Mouse (Mus musculus) forebrain, embryonic 16.5 days (tissue): ENCODE data around the gene Emp2. TPM values are rescaled to one million over a fixed set of nuclear protein-coding genes. Genes with fewer than 3 reads are reported as not detected.

ENCODE experiments used
- ATAC-seq: fragments of 200-750 bp; cut with Nextera tagmentation; 2 replicates; pipeline ENCODE4 v1.8.0; 2017; ENCODE audit warnings: mild to moderate bottlenecking, moderate library complexity
- H3K27ac ChIP-seq: fragments of 300-500 bp; sonication (generic); 2 replicates; pipeline ENCODE4 v1.5.1; 2014; ENCODE audit warnings: low read length, control low read depth
- H3K27me3 ChIP-seq: fragments of 300-500 bp; sonication (generic); replicated peaks from 2 replicates; pipeline ENCODE4 v1.6.1; 2014; ENCODE audit warnings: low read length; ENCODE audit not compliant: control insufficient read depth, insufficient read depth
- H3K36me3 ChIP-seq: fragments of 300-500 bp; sonication (generic); 2 replicates; pipeline ENCODE4 v1.6.1; 2014; ENCODE audit not compliant: control insufficient read depth, insufficient read depth
- H3K4me1 ChIP-seq: fragments of 300-500 bp; sonication (generic); replicated peaks from 2 replicates; pipeline ENCODE4 v1.6.1; 2014; ENCODE audit warnings: low read length; ENCODE audit not compliant: control insufficient read depth, insufficient read depth
- H3K4me2 ChIP-seq: fragments of 300-500 bp; sonication (generic); 2 replicates; pipeline ENCODE4 v1.6.1; 2014; ENCODE audit warnings: mild to moderate bottlenecking, low read length, control low read depth
- H3K4me3 ChIP-seq: fragments of 300-500 bp; sonication (generic); replicated peaks from 2 replicates; pipeline ENCODE4 v1.5.1; 2014; ENCODE audit warnings: mild to moderate bottlenecking, low read length, control low read depth
- H3K9ac ChIP-seq: fragments of 300-500 bp; sonication (generic); replicated peaks from 2 replicates; pipeline ENCODE4 v1.6.1; 2014; ENCODE audit warnings: low read depth, low read length, control low read depth
- H3K9me3 ChIP-seq: fragments of 300-500 bp; sonication (generic); 2 replicates; pipeline ENCODE4 v1.6.1; 2016; ENCODE audit warnings: low read length; ENCODE audit not compliant: control insufficient read depth
- WGBS: fragments of 180-500 bp; shearing (Covaris S2); extraction: QIAGEN DNeasy Blood & Tissue Kit; methylation state at CpG from one replicate; pipeline ENCODE4 v1.1.7; 2014; 5-methylcytosine and 5-hydroxymethylcytosine counted together
- polyA plus RNA-seq: library from polyadenylated mRNA; unstranded; fragments of >200 nt; fragmentation: Nextera tagmentation; extraction: Ambion mirVana; gene quantifications from 2 replicates; pipeline ENCODE4 v1.2.1, GENCODE M21; 2015

The Emp2 gene
- polyA plus RNA-seq, 1 experiment from 2014 or later = 8.3 TPM

DNA sequence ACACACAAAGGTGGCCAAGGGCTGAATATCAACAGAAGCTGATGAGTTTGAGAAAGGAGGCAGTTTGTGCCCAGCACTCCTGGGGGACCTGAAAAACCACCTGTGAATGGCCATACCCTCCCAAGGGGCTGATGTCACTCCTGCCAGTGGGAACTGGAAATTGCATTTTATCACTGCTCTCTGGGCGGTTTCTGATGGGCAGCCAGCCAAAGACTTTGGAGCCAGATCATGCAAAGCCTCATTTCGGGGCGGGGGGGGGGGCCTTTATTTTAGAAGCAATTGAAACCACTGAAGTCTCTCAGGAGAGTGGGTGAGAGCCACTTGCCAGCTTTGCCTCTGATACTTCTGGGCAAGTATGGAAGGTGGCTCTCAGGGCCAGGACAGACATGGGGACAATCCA, 7.7 kb downstream of the Emp2 start:
- no peak overlapping the region for H3K9ac ChIP-seq
- H3K36me3 ChIP-seq = no peaks in the 10 kb centered on the region
- H3K27me3 ChIP-seq = no peaks in the 10 kb centered on the region
- H3K4me1 ChIP-seq = 0 out of 2 replicates have a peak, but pooled peaks cover 6% of the 10 kb centered on the region
- H3K4me3 ChIP-seq = no peak overlapping the region
- H3K4me2 ChIP-seq = no peak overlapping the region
- ATAC-seq = no peak
- 42% methylated on average over 3 of the region's 3 CpGs for WGBS
- no peak overlapping the region for H3K27ac ChIP-seq
- no peaks in the 10 kb centered on the region for H3K9me3 ChIP-seq

DNA sequence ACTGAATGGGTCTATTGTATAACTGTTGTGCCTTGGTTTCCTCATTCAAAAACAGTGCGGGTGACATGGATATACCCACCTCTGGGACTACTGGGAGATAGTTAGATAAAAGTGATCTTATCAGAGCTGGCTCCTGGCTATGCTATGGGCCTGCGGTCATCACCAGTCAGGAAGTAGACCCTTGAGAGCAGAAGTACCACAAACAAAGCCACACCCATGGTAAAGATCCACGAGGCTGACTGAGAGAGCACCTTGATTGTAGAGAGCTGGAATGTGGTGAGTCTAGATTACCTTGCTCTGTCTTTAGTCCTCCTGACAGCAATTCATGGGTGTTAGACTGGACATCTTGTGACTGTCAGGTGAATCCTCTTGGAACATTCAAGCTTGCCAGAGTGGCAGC, 12.4 kb downstream of the Emp2 start:
- Histone ChIP-seq H3K4me3 (no peak overlapping the region), H3K27me3 (no peaks in the 10 kb centered on the region), H3K36me3 (no peaks in the 10 kb centered on the region), H3K27ac (no peak overlapping the region), H3K4me2 (no peak overlapping the region), H3K9me3 (no peaks in the 10 kb centered on the region), H3K9ac (no peak overlapping the region), H3K4me1 (no peaks in the 10 kb centered on the region)
- WGBS = 86% methylated on average over 3 of the region's 3 CpGs
- ATAC-seq = no peak

DNA sequence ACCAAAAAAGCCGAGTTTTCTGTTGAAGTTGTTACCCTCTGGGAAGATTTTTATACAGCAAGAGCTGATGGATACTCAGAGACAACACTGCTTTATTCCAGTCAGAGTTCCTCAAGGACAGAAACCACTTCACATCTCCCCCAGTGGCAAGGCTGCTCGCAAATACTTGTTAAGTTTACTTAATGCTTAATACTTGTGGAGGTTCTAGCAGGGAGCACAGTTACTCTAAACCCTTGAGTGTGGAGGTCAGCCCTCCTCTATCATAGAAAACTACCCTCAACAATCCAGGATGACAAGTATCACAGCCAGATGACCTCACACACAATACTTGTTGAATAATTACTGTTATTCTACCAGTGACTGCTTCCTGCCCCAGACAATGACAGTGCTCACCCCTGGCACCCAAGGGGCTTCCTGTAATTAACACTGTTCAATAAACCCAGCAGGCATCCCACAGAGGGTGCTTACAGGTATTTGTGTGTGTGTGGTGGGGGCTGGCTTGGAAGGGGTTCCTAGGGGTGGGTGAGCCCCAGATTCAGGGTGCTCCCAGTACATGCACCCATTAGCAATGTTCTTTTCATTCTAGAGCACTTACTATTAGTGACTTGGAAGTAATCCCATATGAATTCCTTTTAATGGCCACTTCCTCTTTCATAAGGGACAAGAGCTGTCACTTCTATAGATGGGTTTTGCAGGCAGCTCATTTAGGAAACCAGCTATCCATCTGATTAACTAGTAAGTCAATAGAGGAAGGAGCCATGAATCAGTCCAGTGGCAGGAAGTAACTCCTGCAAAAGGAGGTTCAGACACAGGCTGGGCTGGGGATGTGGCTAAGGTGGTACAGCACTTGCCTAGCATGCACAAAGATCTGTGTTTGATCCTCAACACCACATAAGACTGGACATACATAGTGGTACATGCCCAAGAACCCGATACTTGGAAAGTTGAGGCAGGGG, 13.3 kb downstream of the Emp2 start:
- H3K27me3 ChIP-seq = no peaks in the 10 kb centered on the region
- 81% methylated on average over 3 of the region's 3 CpGs for WGBS
- no peak overlapping the region for H3K4me3 ChIP-seq
- no peak overlapping the region for H3K4me2 ChIP-seq
- H3K9ac ChIP-seq = no peak overlapping the region
- no peak overlapping the region for H3K27ac ChIP-seq
- H3K4me1 ChIP-seq = no peaks in the 10 kb centered on the region
- no peaks in the 10 kb centered on the region for H3K36me3 ChIP-seq
- no peak for ATAC-seq
- H3K9me3 ChIP-seq = no peaks in the 10 kb centered on the region

DNA sequence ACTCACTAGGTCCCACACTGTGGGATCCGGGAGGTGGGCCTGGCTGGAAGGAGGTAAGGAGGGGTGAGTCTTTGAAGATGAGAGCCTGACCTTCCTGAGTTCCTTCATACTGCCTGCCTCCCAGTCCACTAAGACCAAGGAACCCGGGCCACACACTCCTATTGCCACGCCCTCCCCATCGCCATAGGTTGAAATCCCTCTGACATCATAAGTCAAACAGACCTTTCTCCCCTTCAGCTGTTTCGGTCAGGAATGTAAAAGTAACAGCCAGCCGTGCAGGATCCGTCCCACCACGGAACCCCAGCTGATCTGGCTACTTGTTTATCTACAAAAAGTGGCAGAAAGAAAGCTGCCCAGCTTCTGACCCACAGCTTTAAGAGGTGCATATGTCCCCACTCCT, 14.1 kb downstream of the Emp2 start:
- Histone ChIP-seq H3K9me3 (no peaks in the 10 kb centered on the region), H3K36me3 (no peaks in the 10 kb centered on the region), H3K27ac (no peak overlapping the region), H3K4me1 (no peaks in the 10 kb centered on the region), H3K27me3 (no peaks in the 10 kb centered on the region), H3K4me3 (no peak overlapping the region), H3K4me2 (no peak overlapping the region), H3K9ac (no peak overlapping the region)
- 38% methylated on average over 8 of the region's 8 CpGs for WGBS
- no peak for ATAC-seq

DNA sequence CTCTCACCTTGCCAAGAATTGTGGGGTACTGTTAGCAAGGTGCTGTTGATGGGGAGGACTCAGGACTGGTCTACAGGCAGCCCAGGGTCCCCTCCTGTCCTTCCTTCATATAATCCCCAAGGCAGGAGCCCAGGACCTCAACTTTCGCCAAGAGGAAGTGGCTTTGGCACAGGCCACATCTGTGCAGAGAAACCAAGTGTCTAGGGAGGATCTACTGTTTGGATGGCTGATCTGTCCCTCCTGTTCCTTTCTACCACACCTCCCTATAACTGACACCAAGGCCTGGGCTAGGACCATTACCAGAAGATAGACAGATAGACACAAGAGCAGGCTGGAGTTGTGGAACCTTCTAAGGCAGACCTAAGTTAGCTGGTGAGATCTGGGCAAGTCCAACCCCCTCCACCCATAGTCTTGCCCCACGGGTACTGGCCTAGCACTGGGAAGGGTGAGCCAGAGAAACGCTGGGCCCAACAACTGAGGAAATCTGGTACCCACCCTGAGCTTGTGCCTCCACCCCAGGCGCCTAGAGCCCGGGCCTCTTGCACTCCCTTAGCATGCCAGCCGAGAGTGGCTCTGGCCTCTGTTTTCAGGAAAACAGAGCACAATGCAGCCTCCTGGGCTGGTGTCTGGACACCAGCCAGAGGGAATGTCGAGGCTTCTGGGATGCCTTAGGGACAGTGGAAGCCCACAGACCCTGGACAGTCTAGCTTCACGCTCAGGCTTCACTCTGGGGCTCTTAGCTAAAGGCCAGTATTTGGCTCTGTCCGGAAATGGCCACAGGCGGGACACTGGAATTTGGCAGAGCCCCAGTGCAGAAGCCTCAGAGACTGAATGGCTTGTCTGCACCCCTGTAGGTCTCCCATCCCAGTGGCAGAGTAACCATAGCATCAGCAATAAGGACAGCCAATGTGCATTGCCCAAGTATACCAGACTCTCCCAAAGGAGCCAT, 15.8 kb downstream of the Emp2 start:
- H3K4me2 ChIP-seq = no peak overlapping the region
- H3K4me3 ChIP-seq = no peak overlapping the region
- no peaks in the 10 kb centered on the region for H3K9me3 ChIP-seq
- H3K27ac ChIP-seq = no peak overlapping the region
- H3K9ac ChIP-seq = no peak overlapping the region
- WGBS = 77% methylated on average over 10 of the region's 10 CpGs
- ATAC-seq = no peak
- H3K36me3 ChIP-seq = no peaks in the 10 kb centered on the region
- H3K4me1 ChIP-seq = no peaks in the 10 kb centered on the region
- H3K27me3 ChIP-seq = no peaks in the 10 kb centered on the region

DNA sequence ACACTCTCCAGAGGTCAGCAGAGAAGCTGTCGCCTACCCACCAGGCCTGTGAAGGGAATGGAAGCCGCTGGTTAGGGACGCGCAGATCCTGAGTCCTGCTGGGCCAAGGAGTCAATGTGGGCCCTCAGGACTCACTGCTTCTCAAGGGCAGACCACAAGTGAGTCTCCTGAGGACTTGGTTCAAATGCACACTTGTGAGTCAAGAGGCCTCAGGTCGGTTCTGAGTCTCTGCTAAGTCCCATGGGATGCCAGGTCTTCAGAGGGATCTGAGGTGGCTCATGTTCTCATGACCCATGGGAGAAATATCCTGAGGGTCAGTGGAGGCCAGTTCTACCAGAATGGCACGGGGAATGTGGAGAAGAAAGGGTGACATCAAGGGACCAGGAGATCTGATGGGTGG, 25.7 kb downstream of the Emp2 start:
- H3K27ac ChIP-seq = no peak overlapping the region
- no peak for ATAC-seq
- WGBS = 85% methylated on average over 6 of the region's 6 CpGs
- no peaks in the 10 kb centered on the region for H3K27me3 ChIP-seq
- H3K4me2 ChIP-seq = no peak overlapping the region
- H3K4me1 ChIP-seq = no peaks in the 10 kb centered on the region
- no peaks in the 10 kb centered on the region for H3K36me3 ChIP-seq
- H3K4me3 ChIP-seq = no peak overlapping the region
- no peaks in the 10 kb centered on the region for H3K9me3 ChIP-seq
- no peak overlapping the region for H3K9ac ChIP-seq

DNA sequence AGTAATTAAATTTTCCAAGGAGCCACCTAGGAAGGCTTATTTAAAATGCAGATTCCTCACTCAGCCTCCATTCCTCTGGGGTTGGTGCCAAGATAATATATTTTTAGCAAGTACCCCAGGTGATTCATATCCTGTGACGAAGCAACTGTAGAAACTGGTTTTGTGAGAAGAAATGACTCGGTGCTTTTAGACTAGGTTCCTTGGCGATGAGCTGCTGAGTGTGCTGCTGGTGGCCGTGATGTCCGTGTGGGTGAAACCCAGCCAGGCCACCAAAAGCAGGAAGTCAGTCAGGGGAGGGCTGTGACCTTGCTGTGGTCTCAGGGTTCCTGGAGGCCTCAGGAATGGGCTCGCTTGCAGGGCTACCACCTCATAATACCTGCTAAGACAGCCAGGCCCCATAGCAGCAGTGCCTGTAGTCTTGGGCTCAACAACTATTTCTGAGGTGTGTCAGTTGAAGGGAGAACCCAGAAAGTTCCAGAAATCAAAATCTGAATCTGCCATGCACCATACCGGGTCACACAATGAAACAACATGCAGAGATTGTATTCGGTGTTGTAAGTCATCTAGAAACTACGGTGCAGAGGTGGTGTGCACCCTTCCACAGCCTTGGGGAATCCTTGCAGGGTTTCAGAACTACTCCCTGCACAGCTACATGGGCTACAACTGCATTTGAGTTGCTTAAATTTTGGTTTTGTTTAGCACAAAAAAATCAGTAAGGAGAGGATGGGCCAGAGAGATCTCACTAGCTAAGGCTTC, 27.1 kb downstream of the Emp2 start:
- no peak overlapping the region for H3K4me2 ChIP-seq
- no peaks in the 10 kb centered on the region for H3K4me1 ChIP-seq
- H3K9ac ChIP-seq = no peak overlapping the region
- no peaks in the 10 kb centered on the region for H3K36me3 ChIP-seq
- ATAC-seq = no peak
- no peaks in the 10 kb centered on the region for H3K27me3 ChIP-seq
- WGBS = 86% methylated on average over 9 of the region's 9 CpGs
- H3K27ac ChIP-seq = no peak overlapping the region
- no peaks in the 10 kb centered on the region for H3K9me3 ChIP-seq
- H3K4me3 ChIP-seq = no peak overlapping the region

DNA sequence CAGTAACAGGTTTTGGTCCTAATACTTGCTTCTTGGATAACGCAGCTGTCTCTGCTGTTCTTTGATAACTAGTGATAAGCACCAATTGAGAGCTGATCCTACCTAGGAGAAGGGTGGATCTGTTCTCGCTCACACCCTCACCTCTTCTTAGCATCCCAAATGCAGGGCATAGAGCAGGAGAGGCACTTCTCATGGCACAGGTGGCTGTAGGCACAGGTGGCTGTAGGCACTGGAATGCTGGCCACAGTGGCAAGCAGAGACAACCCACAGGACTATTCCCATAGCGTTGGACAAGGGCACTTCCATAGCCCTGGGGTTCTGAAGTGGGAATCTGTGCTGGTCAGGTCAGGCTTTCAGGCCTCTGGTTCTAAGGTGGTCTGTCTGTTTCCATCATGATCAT, 31.9 kb downstream of the Emp2 start:
- WGBS = 91% methylated on average over 3 of the region's 3 CpGs
- Histone ChIP-seq H3K27me3 (no peaks in the 10 kb centered on the region), H3K9me3 (no peaks in the 10 kb centered on the region), H3K9ac (no peak overlapping the region), H3K27ac (no peak overlapping the region), H3K4me2 (no peak overlapping the region), H3K36me3 (no peaks in the 10 kb centered on the region), H3K4me3 (no peak overlapping the region), H3K4me1 (no peaks in the 10 kb centered on the region)
- ATAC-seq = no peak
